Mouse (Mus musculus) R1 (cell line): ENCODE measurements around the gene Kel.

ENCODE experiments used
- DNase-seq: peaks from one replicate; pipeline ENCODE4 v3.0.0-alpha.2; 2018; ENCODE audit warnings: low read depth, low spot score

The Kel gene

DNA sequence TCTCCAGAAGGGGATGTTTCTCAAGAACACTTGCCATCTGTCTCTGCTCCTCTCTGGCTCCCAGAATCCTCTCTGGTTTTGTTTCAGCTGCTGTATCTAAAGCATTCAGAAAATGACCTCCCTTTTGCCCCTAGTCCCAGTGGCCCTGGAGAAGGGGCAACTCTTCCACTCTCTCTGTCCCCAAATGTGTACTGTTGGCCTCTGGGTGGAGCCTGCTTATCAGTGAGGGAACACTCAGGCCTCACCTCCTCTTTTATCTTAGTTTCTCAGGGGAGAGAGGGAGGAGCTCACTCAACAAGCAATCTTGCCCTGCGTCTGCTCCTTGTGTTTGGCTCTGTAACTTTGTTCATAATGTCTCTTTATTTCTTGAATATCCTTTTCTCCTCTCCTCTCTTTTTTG is at the start of gene Kel:
TSS of gene Kel (minus strand) at position 217 of the 400 bp plus-strand sequence.
- DNase-seq: no peak

DNA sequence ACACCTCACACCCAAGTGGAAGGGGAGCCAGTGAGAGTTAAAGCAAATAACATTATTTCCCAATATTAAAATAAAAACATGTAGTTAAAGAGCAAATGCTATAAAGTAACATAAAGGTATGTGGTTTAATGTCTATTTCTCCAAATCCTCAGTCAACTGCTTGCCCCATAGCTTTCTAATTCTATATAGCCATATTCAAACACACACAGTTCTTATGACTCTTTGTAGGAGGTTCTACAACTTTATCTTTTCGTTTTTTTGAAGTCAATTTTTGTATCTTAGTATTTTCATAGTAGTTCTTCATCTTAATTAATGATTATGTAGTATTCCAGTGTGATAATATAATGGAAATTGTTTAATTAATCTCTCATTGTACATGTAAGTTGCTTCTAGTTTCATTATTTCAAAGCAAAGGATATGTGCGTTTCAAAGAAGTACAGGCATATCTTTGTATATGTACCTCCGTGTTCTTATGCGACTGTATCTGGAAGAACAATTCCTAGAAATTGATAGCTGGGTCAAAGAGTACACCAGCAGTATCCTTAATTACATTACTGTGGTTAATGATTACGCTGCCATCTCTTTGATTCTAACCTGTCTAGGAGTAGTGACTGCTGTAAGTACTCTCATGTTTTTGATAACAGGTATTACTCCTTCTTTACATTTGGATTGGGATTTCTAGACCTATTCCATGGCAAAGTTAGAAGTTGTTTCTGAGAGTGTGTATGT is 40.7 kb upstream of the Kel start:
- DNase-seq: no peak

DNA sequence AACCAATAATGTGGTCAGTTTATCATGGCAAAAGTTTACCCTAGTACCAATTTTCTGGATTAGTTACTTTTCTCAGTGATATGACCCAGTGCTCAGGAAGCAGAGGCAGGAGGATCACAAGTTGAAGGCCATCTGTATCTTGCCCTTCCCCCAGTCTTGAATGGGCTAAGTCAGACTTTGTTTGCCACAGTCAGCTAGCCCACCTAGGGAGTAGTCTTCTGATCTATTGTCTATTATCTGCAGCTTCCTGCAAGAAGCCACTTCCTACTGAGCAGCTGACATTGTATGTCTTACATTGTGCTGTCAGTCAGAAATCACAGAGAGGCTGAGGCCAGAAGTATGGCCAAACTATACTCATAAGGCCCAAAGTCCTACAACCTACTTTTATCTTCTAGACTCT is 37.0 kb upstream of the Kel start:
- peak; percentile 61 for DNase-seq

DNA sequence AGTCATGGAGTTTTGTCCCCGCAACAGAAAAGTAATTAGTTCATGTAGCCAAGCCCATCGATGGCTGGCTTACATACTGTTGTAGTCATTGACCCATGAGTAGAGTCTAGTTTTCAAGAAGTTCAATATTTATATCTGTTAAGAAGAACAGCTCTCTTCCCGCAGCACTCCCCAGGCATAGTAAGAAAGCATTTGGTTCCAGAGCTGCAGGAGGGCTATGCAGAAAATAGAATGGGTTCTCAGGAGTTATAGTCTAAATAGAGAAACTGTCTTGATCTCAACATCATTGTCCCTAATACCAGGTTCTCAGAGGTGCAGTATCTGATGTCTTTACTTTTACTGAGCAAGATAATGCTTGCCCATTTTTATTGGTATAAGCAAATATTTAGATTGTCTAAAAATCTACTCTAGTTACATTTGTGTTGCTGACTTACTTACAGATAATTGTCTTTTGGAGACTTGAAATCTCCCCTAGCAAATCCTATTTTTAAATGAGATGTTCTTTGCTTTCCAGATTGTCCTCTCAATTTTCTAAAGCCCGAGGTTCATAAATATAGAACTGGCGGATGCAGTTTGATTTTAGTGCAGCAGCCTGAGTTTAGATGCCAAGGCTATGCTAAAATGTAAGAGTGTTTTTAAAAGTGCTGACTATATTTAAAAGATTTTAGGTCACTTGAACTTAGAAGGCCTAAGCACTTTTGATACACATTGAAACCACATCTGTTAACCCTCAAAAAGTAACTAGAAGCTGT is 30.8 kb upstream of the Kel start:
- no peak for DNase-seq

DNA sequence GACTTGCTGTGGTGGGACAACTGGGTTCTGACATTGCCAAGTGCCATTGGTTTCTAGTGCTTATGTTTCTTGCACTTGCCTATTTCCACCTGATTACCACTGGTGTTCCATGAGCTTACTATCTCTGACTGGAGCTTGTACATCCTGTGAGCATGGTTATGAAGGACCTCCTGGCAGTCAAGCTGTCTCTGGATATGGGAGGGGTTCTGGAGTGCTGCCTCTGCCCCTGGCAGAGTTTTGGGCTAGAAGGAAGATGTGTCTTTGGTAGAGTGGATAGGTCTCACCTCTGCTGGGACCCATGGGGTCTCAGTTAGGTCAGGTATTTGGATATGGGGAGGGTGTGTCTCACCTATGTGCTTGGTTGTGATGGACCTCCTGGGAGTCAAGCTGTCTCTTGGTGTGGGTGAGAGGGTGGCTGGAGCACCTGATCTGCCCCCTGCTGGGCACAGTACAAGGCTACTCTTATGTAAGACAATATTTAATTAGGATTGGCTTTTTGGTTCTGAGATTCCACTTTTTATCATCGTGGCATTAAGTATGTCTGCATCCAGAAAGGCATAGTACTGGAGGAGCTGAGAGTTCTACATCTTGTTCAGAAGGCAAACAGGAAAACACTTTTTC is 24.0 kb upstream of the Kel start:
- no peak for DNase-seq

DNA sequence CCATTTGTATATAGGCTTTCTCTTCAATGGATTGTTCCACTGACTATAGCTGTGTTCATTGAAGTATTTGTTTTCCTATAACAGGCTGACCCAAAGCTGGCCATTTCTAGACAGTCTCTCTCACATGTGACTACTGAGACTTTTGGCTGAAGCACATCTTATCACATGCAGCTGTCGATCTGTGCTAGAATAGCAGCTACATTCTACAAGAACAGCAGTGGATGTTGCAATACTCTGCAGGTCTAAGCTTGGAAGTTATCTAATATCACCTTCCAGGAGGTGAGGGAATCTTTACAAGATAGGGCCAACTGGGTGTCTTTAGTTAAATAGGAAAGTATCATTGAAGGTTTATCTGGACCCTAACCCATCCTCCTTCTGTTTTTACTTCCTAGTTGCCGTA is 17.3 kb upstream of the Kel start:
- no peak for DNase-seq

DNA sequence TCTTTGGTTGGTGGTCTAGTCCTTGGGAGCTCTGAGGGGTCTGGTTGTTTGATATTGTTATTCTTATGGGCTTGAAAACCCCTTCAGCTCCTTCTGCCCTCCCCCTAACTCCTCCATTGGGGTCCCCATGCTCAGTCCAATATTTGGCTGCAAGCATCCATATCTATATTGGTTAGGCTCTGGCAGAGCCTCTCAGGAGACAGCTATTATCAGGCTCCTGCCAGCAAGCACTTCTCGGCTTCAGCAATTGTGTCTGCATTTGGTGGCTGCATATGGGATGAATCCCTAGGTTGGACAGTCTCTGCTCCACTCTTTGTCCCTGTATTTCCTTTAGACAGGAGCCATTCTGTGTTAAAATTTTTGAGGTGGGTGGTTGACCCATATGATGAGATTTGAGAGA is 6.1 kb upstream of the Kel start:
- no peak for DNase-seq

DNA sequence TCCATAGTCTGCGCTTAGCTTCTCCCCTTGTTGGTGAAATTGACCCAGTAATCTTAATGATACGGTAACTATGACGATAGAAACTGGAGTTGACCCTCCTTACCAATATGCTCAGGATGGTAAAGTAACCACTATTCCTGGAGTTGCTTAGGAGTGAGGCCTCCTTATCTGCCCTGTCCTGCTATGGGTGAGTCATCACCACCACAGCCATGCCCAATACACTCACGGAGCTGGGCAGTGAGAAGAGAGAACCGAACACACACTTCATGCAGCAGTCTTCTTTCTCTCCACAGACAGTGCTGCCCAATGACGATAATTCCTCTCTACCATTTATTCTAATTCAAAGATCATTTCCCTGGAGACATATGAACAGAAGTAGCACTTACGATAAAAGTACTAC is 2.1 kb upstream of the Kel start:
- DNase-seq: no peak

DNA sequence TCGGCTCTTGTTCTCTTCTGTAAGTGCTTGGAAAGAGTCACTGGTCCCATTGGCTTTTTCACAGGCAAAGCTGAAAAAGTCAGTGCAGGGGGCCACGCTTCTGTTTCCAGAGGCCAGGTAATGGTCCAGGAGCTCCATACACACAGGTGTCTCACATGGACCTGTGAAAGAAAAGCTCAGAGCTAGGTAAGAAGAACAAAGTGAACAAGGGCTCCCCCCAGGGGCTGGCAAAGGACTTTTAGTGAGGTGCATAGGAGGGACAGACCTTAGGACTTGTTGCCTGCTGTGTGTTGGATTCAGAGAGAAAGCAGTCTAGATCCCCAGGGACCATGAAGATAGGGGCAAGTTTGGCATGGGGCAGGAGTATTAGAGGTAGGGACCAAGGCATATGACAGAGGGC is 1.2 kb downstream of the Kel start:
- peak; percentile 13 for DNase-seq

DNA sequence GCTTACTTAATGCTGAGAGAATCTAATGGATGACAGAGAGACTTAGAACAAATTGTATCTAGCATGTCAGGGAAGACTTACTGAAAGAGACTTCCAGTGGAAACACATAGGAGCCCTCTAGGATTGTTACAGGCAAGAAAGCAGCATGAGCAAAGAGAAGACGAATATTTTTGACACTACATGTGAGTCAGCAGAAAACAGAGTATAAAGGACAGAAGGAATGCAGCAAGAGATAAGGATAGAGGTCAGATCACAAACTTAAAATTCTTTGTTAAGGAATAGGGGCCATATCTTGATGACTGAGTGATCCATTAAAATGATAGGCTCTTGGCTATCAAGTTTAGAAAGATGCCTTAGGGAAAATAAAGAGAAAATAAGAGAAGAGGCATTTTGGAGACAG is 2.9 kb downstream of the Kel start:
- no peak for DNase-seq

DNA sequence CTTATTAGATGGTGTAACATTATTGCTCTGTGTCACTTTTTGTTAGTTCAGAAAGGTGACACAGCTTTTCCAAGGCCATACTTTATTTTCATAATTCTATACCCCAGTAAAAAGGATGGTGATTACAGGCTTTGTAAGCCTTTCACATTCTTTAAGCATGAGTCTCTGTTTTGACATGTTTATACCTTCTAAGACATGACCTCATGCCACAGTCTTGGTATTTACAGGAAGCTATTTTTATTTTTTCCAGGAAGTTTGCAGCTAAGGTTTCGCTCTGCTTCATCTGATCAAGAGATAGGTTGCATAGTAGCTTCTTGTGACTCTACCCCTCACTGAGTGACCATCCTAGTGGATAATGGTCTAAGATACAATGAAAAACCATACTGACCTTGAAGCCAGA is 9.7 kb downstream of the Kel start:
- DNase-seq: no peak

DNA sequence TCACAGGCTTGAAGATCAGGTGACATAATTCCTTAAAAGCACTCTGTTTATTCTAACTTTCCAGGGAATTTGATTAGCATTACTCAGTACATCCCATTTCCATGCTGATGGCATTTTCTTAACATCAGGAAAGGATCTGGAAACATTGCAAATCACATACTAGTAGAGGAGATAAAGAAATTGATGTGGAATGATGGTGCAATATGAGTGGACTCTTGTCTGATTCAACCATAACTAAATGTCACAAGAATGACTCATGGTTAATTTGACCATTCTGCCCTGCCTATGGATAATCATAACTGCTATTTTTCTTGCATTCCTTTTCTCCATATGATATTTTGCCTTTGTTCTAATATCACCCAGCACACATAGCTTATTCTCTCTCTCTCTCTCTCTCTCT is 11.9 kb downstream of the Kel start:
- DNase-seq: no peak

DNA sequence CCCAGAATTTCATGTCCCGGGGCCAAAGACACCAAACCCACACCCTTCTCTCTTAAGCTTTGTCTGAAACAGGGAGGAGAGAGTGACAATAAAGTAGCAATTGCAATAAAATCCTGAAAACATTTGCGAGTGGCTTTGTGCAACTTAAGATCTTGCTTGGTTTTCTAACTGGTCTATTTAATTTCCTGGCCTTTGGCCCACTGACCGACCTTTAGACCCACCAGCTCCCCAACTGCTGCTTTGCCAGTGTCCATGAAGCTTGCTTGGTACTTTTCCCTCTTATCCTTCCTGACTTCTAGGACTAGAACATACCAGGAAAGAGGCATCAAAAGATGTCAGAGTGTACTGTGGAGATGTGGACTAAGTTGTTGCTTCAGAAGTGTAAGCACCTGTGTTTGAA is 18.5 kb downstream of the Kel start:
- no peak for DNase-seq

DNA sequence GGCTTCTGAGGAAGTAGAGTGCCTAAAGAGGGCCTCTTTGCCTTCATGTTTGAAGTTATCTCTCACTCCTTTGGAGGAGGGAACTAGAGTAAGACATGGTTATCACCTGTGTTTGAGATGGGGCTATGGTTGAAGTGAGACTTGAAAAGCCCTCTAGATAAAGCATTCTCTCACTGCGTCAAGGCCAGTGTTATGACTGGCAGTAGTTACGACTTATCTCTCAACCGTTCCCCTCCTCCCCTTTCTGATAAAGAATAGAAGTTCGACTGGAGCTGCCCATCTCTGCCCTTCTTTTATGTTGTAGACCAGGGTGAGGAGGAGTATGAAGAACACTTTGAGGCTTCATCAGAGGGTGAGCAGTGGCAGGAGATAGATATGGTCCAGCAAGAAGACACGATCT is 19.2 kb downstream of the Kel start:
- DNase-seq: no peak

DNA sequence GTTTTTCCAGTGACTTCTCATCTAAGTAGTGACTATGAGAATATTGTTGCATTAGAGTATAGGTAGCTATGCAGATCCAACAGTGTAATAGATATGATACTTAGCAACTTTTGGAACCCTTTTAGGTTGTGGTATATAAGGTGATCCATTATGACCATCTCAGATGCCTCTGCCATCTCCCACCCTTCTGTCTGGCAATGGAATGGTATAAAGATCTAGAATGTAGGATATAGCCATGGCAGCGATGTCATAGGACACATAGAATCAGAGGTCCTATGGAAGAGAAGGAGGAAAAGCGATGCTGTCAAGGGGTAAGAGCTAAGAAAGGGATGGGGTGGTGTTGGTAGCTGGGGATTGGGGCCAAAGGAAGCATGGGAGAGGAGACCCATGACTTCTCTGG is 20.0 kb downstream of the Kel start, which contains the start of gene Llcfc1:
TSS of gene Llcfc1 (plus strand) at position 301 of the 400 bp plus-strand sequence.
- DNase-seq: no peak

DNA sequence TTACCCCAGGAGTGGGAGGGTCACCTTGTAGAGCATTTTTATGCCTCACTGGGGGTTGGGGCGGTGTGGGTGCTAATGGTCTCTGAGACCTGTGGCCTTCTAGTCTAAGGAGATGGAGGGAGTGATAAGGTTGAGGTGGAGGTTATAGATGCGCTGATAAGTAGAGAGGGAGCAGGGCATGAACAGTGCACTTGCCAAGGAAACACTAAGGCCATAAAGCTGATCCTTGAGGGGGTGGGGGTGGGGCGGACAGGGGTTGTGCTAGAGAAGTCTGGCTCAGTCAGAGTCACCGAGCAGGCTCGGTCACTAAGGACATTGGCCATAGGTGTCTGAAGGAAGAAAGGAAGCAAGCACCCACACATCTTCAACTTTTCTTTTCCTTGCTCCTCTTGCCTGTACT is 22.5 kb downstream of the Kel start:
- no peak for DNase-seq

DNA sequence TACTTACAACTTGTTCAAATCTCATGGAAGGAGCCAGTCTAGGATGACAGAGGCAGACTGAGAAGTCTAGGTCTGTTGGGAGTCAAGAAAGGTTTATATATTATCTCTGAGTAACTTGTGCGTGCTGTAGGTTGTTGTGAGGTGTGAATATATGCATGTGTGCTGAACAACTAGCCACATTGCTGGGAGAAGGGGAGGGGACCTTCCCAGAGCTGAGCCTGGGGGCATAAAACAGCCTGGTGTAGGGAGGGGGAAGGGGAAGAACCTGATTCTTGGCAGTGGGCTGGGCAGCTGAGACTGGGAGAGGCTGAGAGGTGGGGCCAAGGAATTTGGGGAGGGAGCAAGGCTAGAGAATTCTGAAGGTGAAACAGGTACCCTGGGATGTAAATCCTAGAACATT is 23.5 kb downstream of the Kel start, which contains the start of gene Trpv5:
TSS of gene Trpv5 (minus strand) at position 101 of the 400 bp plus-strand sequence.
- DNase-seq: peak; percentile 35

DNA sequence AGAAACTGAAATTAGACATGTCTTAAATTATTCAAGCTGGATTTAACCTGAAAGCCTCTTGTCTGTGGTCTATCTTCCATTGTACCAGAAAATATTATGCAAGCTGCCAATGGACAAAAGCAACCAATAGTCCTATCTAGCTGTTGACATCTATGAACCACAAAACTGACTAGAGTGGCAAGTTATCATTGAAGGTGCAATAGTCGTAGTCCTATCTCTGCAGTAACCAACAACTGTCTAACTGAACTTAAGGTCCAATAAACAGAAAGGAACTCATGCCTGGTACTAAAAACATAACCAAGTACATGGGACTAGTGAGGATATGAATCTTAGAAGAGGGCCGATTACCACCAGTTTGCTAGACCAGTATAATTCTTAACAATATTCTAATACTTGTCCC is 27.6 kb downstream of the Kel start:
- no peak for DNase-seq

DNA sequence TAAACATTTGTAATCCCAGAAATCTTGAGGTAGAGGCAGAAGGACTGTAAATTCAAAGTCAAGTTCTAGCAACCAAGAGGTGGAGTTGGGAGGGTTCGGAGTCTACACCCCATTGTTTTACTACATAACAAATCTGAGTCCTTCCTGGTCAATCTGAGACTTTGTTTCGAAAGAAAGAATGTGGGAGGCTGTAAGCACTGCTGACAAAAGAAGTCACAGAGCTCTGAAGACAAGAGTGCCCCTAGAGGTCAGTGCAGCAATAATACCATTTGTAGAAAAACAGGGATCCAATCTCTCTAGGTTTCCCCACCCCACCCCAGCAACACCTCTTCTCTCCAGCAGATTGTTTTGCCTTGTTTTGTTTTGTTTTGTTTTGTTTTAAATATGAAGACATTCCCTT is 41.8 kb downstream of the Kel start:
- DNase-seq: peak; percentile 58

DNA sequence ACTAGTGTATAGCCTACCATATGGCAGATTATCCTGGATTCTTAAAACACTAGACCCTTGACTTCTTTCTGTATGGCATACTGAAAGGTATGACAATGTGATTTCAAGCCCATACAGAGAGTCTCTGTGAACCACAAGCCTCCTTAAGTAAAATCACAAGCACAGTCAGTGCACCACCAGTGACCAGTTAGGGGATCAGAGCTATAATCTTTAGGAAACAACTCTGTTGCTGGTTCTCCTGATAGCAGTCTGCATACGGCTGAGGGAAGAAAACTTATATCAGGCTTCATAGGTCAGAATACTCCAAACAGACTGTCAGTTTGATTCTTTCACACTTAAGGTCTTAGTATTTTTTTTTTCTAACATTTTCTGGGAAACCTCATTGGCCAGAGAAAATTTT is 45.7 kb downstream of the Kel start:
- no peak for DNase-seq

DNA sequence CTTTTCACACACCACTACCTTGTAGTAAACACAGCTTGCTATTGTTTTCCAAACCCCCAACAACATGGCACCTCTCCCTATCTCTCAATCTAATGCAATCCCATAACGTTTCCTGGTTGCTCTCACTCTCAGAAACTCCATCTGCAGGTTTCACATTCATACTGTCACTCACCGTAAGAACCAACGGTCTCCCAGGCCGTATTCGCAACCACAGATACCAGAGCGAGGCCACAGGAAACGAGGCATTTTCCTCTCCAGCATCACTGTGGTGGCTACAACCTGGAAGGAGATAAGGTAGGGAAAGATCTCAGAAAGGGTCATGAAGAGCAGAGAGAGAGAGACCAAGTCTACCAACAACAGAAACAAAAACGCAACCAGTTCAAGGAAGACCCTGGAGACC is 49.5 kb downstream of the Kel start:
- DNase-seq: no peak

DNA sequence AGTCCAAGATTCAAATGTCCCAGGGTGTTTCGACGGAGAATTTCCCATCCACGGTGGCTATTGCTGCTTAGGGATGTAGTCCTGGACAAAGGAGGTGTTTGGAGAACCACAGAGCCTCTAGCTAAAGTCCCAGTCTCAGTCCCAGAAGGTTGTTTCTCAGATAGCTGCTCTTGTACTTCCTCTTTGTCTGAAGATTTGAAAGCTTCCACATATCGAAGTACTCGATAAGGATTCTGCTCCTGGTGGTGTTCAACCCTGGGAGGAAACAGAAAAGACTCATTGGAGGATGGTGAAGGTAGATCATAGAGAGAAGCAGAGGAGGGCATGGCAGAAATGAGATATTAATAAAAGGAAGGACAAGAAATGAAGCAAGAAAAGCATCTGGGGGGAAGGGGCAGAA is 51.0 kb downstream of the Kel start:
- DNase-seq: no peak

DNA sequence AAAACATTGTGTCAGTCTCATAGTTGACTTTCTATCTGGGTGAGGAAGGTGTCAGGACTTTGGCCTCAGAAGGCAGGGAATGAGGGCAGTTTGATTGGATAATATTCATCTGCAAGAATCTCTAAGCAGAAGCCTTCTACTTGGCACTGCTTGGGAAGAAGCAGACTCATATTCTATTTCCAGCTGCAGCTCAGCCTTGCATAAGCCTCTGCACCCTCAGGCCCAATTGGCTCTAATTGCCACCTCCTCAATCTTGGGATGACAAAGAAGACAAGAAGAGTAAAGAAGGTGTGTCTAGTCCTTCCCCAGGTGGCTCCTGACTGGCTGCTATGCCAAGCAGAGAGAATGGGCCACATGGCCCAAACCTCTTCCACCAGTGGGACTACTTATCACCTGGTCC is 57.5 kb downstream of the Kel start:
- no peak for DNase-seq
